Mouse (Mus musculus): Measurements from ENCODE around the gene Trim75.

DNA sequence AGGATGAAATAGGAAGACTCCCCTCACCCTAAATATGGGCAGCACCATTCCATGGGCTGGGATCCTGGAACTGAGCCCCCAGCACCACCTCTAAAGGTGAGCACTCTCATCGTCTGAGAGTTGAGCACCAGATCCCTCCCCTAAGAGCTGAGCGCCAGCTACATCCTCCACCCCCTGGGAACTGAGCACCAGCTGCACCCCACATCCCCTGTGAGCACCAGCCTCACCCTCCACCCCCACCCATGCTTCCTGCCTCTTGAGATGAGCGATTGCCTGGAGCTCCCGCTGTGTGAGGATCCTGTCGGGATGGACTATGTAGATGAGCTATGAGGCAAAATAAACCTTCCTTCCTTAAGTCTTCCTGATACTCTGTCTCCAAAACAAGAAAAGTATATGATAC lies 44.7 kb downstream of the Trim75 start:
- no peak for TF ChIP-seq CTCF (IDR thresholded peaks at IDR 0.05; ENCODE audit: low read depth)
- no peak for TF ChIP-seq EP300 (IDR thresholded peaks at IDR 0.05; ENCODE audit: low read depth)

All from liver, embryonic 14.5 days (tissue).